Mouse (Mus musculus) left cerebral cortex, adult 9 months (tissue): ENCODE results near the gene Gadd45a.

Experiments
- DNase-seq, 2 experiments: peaks; one replicate each; pipeline ENCODE4 v3.0.0; 2022; ENCODE audit warnings: low spot score in 2 of 2

Gadd45a gene

DNA sequence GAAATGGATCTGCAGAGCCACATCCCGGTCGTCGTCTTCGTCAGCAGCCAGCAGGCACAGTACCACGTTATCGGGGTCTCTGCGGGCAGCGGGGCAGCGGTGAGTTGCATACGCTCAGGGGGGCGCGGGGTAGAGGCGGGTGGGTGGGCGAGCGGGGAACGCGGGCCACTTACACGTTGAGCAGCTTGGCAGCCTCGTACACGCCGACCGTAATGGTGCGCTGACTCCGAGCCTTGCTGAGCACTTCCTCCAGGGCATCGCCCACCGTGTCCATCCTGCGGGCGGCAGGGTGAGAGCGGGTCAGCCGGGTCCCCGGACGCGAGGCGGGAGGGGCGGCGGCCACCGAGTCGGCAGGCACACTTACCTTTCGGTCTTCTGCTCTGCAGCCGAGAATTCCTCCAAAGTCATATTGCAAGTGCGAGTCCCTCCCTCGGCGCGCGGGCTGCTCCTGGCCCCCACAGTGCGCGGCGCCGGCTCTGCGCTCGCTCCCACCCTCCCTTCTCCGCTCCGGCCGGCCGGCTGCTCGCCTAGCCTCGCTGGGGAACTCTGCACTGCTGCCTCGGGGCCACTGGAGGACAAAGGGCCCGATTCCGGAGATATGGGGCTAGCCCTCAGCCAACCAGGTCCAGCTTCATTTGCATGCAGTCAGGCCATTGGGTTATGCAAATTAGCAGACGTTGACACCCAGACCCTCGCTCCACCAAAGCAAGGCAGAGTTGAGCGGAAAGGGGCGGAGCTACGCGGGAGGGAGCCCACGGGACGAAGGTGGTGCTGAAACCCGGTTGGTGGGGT, at the start of gene Gadd45a:
Gene Gadd45a (minus strand): TSS at position 621 of the 792 bp plus-strand sequence.
- peak; percentile 84 to 92 for DNase-seq

DNA sequence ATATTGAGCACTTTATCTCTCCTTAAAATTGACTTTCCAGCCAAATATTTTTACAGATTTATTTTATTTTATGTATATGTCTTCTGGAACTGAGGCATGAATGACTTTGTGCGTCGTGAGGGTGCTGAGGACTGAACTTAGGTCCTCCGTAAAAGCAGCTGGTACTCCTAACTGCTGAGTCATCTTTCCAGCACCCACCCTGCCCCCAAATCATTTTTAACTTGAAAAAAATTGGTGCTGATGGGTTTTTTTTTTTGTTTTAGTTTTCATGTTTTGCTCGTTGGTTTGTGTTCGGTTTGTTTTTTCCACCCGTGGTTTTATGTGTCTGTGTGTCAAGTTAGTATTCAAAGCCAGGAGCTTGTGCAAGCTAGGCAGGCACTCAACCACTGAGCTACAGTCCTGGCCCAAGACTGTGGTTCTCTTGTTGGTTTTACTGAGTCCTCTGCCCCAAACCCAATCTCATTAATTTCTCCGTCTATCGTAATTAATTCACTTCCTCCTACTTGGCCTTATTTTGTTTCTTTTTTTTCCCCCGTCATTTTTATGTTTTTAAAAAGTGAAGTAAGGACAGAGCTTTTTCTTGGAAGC, 48.7 kb upstream of the Gadd45a start:
- no peak for DNase-seq

DNA sequence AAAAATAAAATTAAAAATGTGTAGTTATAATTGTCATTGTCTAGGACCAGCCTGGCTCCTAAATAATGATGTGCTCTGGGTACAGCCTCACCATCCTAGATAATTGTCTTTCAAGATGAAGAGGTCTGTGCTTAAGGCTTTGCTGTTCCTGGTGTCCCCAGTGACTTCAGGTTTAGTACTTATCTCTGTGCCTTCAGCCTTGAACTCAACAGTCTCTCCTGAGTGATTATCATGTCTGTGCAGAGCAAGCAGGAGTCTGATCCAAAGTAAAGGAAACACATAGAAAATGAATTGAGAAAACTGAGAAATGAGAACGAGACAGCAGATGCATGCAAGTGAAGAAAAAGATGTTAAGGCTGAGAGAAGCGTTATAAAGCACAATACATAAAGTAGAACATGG, 47.2 kb upstream of the Gadd45a start:
- DNase-seq = no peak

GRCm38 (mm10) chr6:67081141-67081540, 43.9 kb upstream of the Gadd45a start:
- no peak for DNase-seq

DNA sequence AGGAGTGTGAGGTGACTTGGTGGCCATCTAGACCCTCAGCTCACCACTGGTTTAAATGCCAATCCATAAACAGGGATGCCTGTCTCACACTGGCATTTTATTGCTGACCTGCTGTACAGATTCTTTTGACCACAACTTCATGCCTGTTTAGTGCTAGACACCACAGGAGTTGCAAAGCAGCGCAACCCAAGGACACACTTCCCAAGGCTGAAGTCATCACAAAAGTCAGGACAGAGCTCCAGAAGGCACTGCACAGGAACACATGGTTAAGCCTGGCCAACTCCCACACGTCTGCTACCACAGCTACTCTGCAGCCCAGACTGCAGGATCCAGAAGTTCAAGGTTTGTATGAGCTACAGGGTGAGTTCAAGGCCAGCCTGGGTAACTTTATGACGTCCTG, 40.8 kb upstream of the Gadd45a start:
- DNase-seq = no peak

DNA sequence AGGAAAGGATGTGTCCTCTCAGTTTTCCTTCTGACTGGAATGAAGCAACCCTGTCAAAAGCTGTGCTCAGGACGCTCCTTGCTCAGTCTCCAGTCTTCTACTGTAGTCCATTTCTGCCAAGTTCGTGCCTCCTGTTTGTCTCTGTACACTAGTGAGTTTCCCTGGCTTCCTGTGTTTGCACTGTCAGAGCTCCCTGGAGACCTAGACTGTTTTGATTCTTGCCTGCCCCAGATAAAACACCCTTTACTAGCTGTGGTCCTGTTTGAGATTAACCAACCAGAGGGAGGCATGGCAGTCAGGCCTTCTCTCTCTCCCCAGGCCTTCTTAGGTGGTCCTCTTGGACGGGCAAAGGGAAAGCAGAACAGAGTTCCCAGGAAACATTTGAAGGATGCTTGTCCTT, 40.2 kb upstream of the Gadd45a start:
- DNase-seq = no peak

- DNase-seq = no peak
Measured at GRCm38 (mm10) chr6:67076348-67076747, 39.1 kb upstream of the Gadd45a start.

GRCm38 (mm10) chr6:67074868-67075267, 37.6 kb upstream of the Gadd45a start:
- DNase-seq = no peak

DNA sequence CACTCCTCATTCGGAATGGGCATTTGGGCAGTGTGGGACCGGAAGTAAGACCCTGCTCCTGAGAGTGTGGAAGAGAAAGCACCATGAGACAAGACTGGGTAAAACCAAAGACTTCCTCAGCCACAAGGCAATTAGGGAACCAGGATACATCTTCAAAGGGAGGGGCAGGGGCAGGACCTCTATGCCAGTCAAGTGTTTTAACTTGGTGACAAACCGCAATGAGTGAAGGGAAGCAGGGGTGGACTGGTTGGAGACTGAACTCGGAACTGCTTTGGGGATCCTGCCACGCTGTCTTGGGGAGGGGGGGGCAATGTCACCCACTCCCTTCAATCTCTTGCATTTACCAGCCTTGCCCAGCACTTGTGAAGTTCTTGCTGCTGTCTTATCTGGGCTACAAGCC, 36.7 kb upstream of the Gadd45a start:
- no peak for DNase-seq

GRCm38 (mm10) chr6:67073446-67073845, 36.2 kb upstream of the Gadd45a start:
- no peak for DNase-seq

DNA sequence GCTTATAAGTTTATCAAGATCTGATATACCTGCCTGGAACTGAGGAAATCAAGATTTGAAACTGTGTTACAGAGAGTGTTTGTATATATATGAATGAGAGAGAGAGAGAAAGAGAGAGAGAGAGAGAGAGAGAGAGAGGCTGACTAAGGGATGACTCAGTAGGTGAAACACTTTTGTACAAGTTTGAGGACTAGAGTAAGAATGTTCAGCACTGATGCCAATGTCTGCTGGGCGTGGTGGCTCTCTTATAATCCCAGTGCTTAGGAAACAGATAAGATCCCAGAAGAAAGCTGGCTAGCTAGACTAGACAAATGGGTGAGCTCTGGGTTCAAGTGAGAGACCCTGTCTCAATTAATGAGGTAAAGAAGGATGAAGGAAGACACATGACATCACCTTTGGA, 34.4 kb upstream of the Gadd45a start:
- DNase-seq = no peak

GRCm38 (mm10) chr6:67069800-67070315, 32.6 kb upstream of the Gadd45a start:
- no peak for DNase-seq

DNA sequence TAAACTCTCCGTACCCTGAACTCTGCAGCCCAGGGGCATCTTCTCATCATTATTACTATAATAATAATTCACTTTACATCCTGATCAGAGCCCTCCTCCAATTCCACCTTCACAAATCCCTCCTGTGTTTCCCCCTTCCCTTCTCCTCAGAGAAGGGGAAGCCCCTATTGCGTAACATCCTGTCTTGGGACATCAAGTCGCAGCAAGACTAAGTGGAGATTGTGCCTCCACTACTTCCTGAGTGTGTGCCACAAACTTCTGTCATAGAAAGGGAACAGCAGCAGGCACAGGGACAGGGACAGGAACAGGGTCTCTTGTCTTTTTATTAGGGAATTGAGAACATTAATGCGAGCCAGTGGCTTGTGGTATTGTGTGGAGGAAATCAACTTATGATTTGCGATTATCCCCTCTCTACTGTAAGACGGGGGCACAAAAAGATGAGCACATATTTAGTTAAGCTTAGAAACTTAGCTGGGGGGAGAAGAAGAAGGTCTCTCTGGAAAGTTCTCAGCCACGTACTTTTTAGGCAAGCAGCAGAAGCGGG, 32.0 kb upstream of the Gadd45a start:
- no peak for DNase-seq

DNA sequence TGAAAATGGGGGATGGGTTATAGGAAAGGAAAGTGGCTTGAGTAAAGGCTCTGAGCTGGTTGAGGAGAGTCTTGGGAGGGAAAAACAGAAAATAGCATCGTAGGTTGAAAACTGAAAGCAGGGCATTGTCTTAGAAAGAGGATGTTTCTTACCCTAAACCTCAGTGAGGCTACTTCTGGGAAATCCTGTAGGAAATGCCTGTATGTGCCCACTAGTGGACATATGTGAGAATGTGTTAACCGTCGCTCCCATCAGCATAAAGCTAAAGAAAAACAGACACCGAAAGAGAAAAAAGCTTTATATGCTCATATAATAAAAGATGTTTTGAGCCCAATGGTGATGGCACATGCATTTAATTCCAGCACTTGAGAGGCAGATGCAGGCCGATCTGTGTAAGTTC, 22.8 kb upstream of the Gadd45a start:
- no peak for DNase-seq

- no peak for DNase-seq
Measured at GRCm38 (mm10) chr6:67057991-67058696, 20.9 kb upstream of the Gadd45a start.

DNA sequence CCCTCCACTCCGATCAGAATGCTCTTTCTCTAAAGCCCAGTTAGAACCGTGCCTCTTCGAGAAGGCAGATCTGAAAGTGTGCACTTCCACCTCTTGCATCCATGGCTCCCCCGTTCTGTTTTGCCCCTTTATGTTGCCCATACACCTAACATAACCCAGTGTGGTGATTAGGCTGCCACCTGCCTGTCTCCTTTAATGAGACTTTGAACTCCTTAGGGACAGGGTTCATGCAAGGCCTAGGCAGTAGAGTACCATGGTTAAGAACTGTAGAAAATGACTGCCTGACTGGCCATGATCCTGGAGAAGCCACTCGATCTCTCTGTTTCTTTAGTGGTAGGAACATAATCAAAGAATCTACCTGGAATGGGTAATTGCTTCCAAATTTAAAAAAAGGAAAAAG, 20.3 kb upstream of the Gadd45a start:
- DNase-seq = no peak

- no peak for DNase-seq
Measured at GRCm38 (mm10) chr6:67056889-67057564, 19.8 kb upstream of the Gadd45a start.

GRCm38 (mm10) chr6:67056108-67056888, 19.0 kb upstream of the Gadd45a start:
- DNase-seq = no peak

GRCm38 (mm10) chr6:67050063-67050462, 12.8 kb upstream of the Gadd45a start:
- DNase-seq = no peak

- no peak for DNase-seq
Measured at GRCm38 (mm10) chr6:67049695-67050038, 12.4 kb upstream of the Gadd45a start.
